Mouse (Mus musculus) cortical plate, adult 2 months (tissue): ENCODE measurements around the gene Foxj2.

Experiments
- CTCF ChIP-seq: fragments of 200-500 bp; IDR thresholded peaks from 2 replicates; pipeline ENCODE4 v1.5.1; 2011; ENCODE audit warnings: mild to moderate bottlenecking, control low read depth, low read length; ENCODE audit not compliant: insufficient read depth; ENCODE audit errors: extremely low read depth
- POLR2A ChIP-seq: fragments of 200-500 bp; IDR thresholded peaks from 2 replicates; pipeline ENCODE4 v1.6.1; 2011; ENCODE audit warnings: mild to moderate bottlenecking, low read length, control low read depth; ENCODE audit not compliant: insufficient read depth; ENCODE audit errors: extremely low read depth

- TF ChIP-seq CTCF (no peak), POLR2A (no peak)
Measured at GRCm38 (mm10) chr6:122825923-122826742, 6.4 kb downstream of the Foxj2 start.
